21 mouse cellular contexts compared by ENCODE assay signal in the genomic region with DNA sequence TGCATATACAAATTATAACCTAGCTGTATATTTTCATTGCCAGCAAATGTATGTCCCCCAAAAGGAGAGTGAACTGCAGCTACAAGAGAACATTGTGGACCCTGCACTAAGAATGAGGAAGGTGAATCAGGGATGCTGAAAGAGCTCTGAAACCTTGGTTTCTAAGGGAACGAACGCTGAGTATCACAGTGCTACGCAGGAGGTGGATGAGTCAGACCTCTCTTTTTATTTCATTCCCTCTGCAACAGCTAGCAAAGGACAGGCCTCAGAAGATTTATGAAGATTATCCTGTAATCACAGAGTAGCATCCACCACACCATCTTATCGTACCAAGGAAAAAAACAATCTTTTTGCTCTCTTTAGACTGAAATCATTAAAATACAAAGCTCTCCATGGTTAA. TPM values are rescaled to one million over a fixed set of nuclear protein-coding genes. Genes with fewer than 3 reads are reported as not detected.
A peak's percentile ranks its signal among the peaks of the same experiment; 100 is the strongest.
DNase-seq lines count a peak whose midpoint lies in the region; TF ChIP-seq lines count a peak whose summit lies in the region.
"Had no signal": no experiment of that assay in that cellular context is flagged by ENCODE, and none has a peak within 500 bp of the region (broad histone marks: within the 10 kb centered on the region; RNA-seq: fewer than 3 reads in every experiment).

No protein-coding gene starts in this region.

- H3K4me3 ChIP-seq in layer of hippocampus, adult 2 months = no peak overlapping the region
- H3K4me3 ChIP-seq in cortical plate, adult 2 months (ENCODE audit: insufficient read depth, low read length) = no peak overlapping the region
- H3K4me3 ChIP-seq: embryonic facial prominence, embryonic 13.5 days; forebrain, embryonic 15.5 days; heart, embryonic 15.5 days; kidney, embryonic 15.5 days; midbrain, embryonic 13.5 days; neural tube, embryonic 15.5 days had no signal

- intact Hi-C loops in left cerebral cortex, postnatal 25 days (cut with DNase I) = no loop called here

- no peak for TF ChIP-seq POLR2A in cortical plate, adult 2 months (IDR thresholded peaks at IDR 0.05; ENCODE audit: extremely low read depth, insufficient read depth, low read length)

- H3K4me1 ChIP-seq in cortical plate, adult 2 months (ENCODE audit: control insufficient read depth, insufficient read depth, low read length) = no peaks in the 10 kb centered on the region; the same call in 1 of the 2 replicates
- H3K4me1 ChIP-seq: embryonic facial prominence, embryonic 13.5 days; forebrain, embryonic 15.5 days; heart, embryonic 15.5 days; kidney, embryonic 15.5 days; midbrain, embryonic 13.5 days; neural tube, embryonic 15.5 days had no signal

- peak; percentile 2 to 11 for DNase-seq in adrenal gland, postnatal 36 days
- DNase-seq in adrenal gland, postnatal 25 days = no peak
- peak in 1 of 2 experiments; percentile 37 for DNase-seq in layer of hippocampus, adult 2 months (ENCODE audit: low spot score in 2 of 2)
- DNase-seq in layer of hippocampus, postnatal 10 days (ENCODE audit: low spot score in 2 of 2) = no peak
- DNase-seq in left cerebral cortex, postnatal 25 days (ENCODE audit: low spot score in 2 of 2) = peak; percentile 31 to 77
- no peak for DNase-seq in adipocyte (ENCODE audit: low spot score)
- DNase-seq in urinary bladder, postnatal 25 days (ENCODE audit: low spot score) = no peak
- DNase-seq: cerebellum, adult 9-11 months; gastrocnemius, postnatal 25 days; heart, postnatal 4 days; kidney, postnatal 4 days; lung, adult 18-20 months; lung, postnatal 14 days; thymus, postnatal 25 days had no signal

- no peak for TF ChIP-seq CTCF in layer of hippocampus, adult 2 months (conservative IDR thresholded peaks at IDR 0.05)
- TF ChIP-seq CTCF in cortical plate, adult 2 months (IDR thresholded peaks at IDR 0.05; ENCODE audit: extremely low read depth, insufficient read depth, low read length) = no peak

- H3K27ac ChIP-seq in layer of hippocampus, adult 2 months = peak overlapping the region; percentile 73
- peak overlapping the region; percentile 84 for H3K27ac ChIP-seq in cortical plate, adult 2 months (ENCODE audit: insufficient read depth, low read length)
- H3K27ac ChIP-seq: embryonic facial prominence, embryonic 13.5 days; forebrain, embryonic 15.5 days; heart, embryonic 15.5 days; kidney, embryonic 15.5 days; midbrain, embryonic 13.5 days; neural tube, embryonic 15.5 days had no signal

RNA-seq across cellular contexts. Expression of a gene that starts 50.2 kb away (rescaled TPM):
- 100 to 1,000 TPM; 175 to 180 TPM for total RNA-seq in adrenal gland, postnatal 36 days (2021)
- 123 and 184 TPM in 2 replicates for total RNA-seq in adrenal gland, postnatal 25 days (2021)
- 100 to 1,000 TPM; 143 to 145 TPM for total RNA-seq in layer of hippocampus, adult 2 months (2021)
- 100 to 1,000 TPM; 145 to 150 TPM for total RNA-seq in layer of hippocampus, postnatal 10 days (2021)
- 26.4 and 27.1 TPM in 2 replicates for polyA plus RNA-seq in cortical plate, adult 2 months (2012; rRNA removed)
- total RNA-seq in left cerebral cortex, postnatal 25 days (2021) = 100 to 1,000 TPM; 135 to 140 TPM

Comparison
In these comparisons a context has a peak if more than half of its experiments do, and no peak if none do; other contexts are left out.
1. DNase-seq: peak in adrenal gland, postnatal 36 days (2 of 2) and left cerebral cortex, postnatal 25 days (2 of 2); none in adrenal gland, postnatal 25 days (single experiment), layer of hippocampus, postnatal 10 days (0 of 2), adipocyte (single experiment) and urinary bladder, postnatal 25 days (single experiment).